Mouse (Mus musculus) monocyte, adult 2 months (primary cell): ENCODE measurements around the gene Cyp2d34.

Experiments
- DNase-seq, 2 experiments: peaks; one replicate each; pipeline ENCODE4 v3.0.0; 2022; ENCODE audit warnings: low spot score in 2 of 2, low read depth in 1 of 2

The Cyp2d34 gene

DNA sequence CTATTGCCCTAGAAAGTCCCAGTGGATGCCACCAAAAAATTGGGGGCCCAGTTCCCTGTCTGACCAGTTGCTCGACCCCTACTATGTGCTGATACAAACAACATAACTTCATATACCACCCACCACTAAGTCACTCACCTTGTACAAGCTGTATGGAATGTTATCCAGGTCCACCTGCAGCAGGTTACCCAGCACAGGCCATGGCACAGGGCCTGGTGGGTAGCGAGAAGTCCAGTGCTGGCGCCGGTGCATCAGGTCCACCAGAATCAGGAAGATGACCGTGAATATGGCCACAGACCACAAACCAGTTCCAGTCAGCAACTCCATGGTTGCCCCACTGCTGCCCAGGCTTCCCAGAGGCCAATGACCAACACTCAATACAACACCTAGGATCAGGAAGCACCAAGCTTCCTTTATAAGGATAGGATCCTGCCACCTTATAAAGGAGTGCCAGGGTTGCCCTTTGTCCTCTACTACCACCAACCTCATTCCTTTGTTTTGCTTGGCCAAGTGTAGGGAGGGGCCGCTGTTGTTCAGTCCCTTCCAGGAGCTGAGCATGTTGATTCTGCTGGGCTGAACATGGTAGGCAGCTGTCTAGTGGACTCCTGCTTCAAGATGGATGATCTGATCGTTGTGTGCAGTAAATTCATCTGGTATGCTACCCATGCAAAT is at the start of gene Cyp2d34:
Gene Cyp2d34, minus strand, starts transcription at position 416 of the 672 bp plus-strand sequence.
- DNase-seq = no peak

DNA sequence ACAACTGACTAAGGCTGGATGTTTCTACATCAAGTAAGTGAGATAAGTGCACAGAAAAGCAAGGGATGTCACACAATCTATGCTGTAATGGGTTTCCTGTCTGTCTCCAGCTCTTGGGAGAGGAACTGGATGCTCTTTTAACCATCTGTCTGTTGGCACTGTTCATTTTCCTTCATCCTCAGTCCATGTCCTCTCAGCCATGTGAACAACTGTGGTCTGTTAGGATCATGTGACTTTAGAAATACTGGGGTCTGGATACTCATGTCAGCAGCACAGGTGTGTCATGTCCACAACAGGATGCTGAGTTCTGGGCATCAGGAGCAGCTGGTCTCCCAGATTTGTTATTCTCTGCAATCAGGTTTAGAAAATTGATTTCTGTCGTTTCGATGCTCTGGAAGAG is 35.6 kb upstream of the Cyp2d34 start:
- DNase-seq = no peak

DNA sequence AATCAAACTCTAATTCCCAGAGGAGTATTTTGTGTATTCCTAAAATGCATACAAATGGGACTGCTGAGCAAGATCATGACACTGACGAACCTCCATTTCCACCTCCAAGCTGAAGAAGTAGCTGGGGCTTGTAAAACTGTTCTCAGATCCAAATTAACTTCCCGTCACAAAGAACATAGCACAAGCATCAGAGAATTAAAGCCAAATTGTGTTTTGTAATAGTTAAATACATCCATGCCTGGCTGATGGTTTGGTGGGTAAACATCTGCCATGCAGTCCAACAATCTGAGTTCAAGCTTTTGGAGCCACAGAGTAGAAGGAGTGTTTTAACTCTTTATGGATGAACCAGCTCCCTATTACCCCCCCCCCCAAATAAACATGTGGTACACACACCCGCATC is 23.6 kb upstream of the Cyp2d34 start:
- no peak for DNase-seq

DNA sequence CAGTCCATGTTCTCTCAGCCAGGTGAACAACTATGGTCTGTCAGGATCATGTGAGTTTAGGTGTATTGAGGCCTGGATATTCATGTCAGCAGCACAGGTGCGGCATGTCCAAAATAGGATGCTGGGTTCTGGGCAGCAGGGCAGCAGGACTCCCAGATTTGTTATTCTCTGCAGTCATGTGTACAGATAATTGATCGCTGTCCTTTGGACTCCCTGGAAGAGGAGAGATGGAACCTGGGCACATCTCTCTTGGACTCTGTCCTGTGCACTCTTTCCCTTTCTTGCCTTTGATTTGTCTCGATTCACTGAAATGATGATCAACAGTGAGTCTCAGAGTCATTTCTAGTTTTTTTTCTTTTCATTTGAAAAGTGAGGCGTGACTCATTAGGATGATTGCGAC is 23.0 kb upstream of the Cyp2d34 start:
- DNase-seq = no peak

GRCm38 (mm10) chr15:82642771-82643170 is 22.0 kb upstream of the Cyp2d34 start:
- DNase-seq = no peak

GRCm38 (mm10) chr15:82641921-82642320 is 21.2 kb upstream of the Cyp2d34 start:
- DNase-seq = no peak

- no peak for DNase-seq
Observed at GRCm38 (mm10) chr15:82641390-82641789, 20.6 kb upstream of the Cyp2d34 start.

DNA sequence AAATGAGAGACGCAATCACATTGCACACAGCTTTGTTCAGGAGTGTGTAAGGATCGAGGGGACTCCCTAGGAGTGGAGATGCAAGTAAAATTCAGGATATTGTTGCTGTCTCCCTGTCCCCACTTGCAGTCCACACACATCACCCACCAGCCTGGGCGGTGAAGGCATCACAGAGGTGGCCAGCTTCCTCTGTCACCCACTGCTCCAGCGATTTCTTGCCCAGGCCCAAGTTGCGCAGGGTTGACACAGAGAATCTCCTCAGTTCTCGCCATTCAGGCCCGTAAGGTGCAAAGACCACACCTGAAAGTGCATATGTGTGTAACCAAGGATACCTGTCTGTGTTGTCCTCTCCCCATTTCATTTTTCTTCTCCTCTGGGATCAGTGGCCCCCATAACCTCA is 19.5 kb upstream of the Cyp2d34 start:
- no peak for DNase-seq

DNA sequence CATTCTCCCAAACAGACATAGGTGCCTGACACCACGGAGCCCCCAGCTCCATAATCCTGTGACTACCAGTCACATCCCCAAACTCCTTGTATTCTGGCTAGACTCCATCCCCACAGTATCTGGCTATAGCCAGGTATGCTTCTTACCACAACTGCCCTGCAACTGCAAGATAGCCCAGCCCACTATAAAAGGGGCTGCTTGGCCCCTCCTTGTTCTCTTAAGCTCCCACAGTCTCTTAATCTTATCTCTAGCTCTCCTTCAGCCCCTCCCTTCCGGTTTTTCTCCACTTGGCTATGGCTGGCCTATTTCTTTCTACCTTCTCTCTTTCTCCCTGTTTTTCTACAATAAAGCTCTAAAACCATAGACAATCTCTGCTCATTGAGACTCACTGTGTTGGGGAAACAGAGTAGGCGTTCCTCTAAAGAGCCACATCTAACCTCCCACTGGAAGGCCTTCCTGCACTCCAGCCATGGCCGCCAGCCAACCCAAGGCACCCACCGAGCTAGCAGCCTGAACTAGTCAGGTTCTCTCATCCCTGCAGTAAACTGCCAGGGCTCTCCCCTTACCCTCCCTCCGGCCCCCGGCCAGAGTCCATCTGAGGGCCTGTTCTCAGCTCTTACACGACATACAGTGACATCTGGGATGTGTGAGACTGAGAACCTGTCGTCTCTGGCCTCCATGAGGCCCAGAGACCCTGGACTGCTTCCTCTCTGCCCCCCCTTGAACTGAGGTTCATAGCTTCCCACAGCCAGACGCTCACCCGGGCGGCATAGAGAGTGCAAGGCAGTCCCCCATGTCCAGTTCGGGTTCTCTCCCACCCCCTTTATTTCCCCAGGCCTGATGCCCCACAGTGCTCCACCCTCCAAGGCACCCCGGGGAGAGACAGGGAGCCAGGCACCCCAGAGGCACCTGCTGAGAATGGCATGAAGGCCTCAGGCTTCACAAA is 16.7 kb upstream of the Cyp2d34 start:
- DNase-seq = no peak

GRCm38 (mm10) chr15:82634976-82635375 is 14.2 kb upstream of the Cyp2d34 start:
- DNase-seq = no peak

DNA sequence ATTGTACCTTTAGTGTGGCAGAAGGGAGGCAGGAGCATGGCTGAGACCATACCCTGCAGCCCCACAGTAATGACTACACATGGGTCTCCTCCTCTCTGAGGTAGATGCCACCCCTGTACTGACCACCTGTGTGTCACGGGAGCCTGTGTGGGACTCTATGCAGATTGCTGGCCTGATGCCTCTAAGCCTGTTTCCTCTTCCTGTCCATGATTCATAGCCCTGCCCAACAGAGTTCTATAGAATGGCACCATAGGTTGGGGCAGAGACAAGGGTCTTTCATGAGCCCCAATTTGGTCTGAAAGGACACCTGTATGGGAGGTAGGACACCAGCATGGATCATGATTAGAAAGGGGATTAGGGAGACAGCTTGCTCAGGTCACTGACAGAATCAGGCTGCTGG is 1.2 kb upstream of the Cyp2d34 start:
- DNase-seq = no peak

DNA sequence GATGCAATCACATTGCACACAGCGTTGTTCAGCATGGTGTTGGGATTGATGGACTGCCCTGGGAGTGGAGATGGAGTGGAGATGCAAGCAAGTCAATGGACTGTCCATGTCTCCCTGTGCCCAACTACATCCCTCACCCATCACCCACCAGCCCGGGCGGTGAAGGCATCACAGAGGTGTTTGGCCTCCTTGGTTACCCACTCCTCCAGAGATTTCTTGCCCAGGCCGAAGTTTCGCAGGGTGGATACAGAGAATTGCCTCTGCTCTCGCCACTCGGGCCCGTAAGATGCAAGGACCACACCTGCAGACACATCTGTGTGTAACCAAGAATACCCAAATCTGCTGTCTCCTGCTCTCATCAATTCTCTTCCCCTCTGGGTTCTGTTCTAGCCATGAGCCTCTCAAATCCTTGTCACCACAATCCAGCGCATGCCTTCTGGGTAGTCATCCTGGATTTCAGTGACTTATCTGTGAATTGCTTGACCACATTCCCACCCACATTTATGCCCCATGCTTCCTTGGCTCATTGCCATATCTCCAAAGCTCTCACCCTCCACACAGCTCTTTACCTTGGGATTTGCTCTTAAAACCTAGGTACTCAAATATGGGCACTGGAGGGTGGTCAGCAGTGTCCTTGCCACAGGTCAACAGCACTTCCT is 2.3 kb downstream of the Cyp2d34 start:
- DNase-seq = no peak

DNA sequence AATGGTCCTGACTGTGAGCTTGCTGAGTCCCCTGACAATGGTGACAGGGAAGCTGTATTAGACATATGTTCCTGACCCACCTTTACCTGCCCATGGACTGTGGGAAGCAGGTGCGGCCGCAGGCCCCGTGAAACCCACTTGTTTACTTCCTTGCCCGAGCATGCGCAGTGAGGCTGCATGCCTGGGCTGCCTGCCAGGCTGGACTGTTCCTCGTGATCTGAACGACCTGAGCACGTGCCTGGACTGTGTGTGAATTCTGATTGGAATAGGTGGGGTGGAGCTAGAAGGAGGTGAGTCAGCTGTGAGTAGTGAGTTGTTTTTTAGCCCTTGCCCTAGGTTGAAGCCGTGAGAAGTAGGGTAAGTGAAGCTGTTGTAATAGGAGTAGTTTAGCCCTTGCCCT is 38.1 kb downstream of the Cyp2d34 start:
- DNase-seq = no peak

DNA sequence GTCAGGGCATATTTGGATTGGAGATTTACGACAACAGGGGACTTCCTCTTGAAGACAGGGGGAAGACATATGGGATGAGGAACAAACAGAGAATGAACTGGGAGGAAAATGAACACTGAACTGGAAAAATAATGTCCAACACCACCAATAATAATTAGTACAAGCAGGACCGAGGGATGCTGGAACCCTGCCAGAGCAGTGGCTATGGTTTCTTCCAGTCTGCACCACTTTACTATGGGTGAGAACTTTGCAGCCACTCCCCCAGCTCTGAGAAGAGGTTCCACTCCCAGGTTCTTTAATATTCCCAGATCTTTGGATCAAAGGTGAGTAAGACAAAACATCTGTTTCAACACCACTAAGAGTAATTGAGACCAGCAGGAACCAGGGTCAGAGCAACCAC is 41.7 kb downstream of the Cyp2d34 start:
- DNase-seq = no peak

DNA sequence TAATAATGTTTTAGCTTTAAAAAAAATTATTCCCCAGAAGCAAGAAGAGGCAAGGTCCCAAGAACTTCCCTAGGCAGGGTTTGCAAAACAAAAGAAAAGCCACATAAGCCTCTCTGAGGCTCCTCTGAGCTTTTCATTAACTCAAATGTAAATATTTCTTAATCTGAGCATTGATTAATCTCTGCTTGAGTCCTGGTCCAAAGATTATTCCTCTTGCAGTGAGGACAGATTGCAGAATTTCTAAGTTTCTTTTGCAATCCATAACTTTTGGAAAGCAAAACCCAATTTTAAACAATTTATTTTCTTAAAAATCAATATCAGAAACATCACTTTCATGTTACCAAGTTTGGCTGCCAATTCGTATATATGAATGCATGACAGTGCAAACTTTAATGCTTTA is 47.9 kb downstream of the Cyp2d34 start:
- no peak for DNase-seq
